Mouse (Mus musculus): ENCODE results near the gene H2-Q2. TPM values are rescaled to one million over a fixed set of nuclear protein-coding genes. Genes with fewer than 3 reads are reported as not detected.
"Not testable (repeated sequence)": the region's sequence is repeated elsewhere in the genome, so short reads cannot be mapped to it uniquely, and the experiment has no call there.

The H2-Q2 gene
- polyA plus RNA-seq (2016; fragmentation: Nextera tagmentation; extraction: Ambion mirVana) = 0.73 and 0.76 TPM in 2 replicates

DNA sequence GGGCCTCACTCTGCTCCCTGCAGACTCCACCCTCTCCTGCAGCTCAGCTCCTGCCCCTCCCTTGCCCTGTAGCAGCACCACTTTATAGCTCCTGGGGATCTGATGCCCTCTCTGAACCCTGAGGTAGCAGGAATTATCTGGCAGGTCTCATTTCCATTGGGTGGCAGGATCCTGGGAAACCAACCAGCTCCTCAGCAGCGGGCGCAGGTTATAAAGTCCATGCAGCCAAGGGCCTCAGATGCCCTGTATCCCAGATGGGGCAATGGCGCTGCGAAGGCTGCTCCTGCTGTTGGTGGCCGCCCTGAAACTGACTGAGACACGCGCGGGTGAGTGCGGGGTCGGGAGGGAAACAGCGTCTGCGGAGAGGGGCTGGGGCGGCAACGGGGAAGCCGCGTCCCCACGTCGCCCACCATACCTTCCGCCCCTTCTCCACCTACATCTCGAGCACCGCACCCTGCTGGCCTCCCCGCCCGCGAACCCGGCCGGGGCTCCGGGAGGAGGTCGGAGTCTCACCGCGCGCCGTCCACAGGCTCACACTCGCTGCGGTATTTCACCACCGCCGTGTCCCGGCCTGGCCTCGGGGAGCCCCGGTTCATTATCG lies at the start of gene H2-Q2:
H2-Q2 (plus strand) TSS at position 172 of the 601 bp plus-strand sequence.
- Histone ChIP-seq H3K36me3 (no peaks in the 10 kb centered on the region), H3K4me3 (peak within 1 kb of the TSS; percentile 55), H3K27ac (no peak within 1 kb of the TSS; the same call in 1 of the 2 replicates), H3K27me3 (ENCODE audit: insufficient read depth, poor library complexity, severe bottlenecking) (peaks cover 57% of the 10 kb centered on the region), H3K9me3 (no peaks in the 10 kb centered on the region), H3K4me1 (replicated peaks) (peaks cover 13% of the 10 kb centered on the region)
- DNase-seq (ENCODE audit: low spot score) = peak; percentile 27
- WGBS = 1% methylated on average over 40 of the region's 40 CpGs

DNA sequence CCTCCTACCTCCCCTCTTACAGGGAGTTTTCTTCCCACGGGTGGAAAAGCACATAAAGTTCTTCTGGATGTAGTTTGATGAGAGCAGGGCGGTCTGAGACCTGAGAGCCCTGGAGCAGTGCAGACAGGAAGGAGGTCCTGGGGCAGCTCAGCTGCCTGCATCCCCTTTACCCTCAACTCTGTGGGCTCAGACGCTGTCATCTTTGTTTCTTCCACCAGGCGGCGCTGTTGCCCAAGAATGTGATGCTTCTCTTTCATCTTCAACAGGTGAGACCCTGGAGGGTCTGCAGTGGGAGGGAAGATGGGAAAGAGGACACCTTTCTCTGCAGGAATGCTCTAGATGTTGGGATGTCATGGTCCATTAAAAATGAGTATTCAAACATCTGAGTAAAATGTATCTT lies 46.2 kb upstream of the H2-Q2 start:
- not testable (repeated sequence) for H3K4me3 ChIP-seq; H3K36me3 ChIP-seq; H3K27ac ChIP-seq; H3K4me1 ChIP-seq (replicated peaks); H3K27me3 ChIP-seq (ENCODE audit: insufficient read depth, poor library complexity, severe bottlenecking); H3K9me3 ChIP-seq
- 3% methylated on average over 5 of the region's 5 CpGs for WGBS
- DNase-seq (ENCODE audit: low spot score) = peak; percentile 41

- H3K4me3 ChIP-seq; H3K36me3 ChIP-seq; H3K27ac ChIP-seq; H3K9me3 ChIP-seq; DNase-seq (ENCODE audit: low spot score); H3K4me1 ChIP-seq (replicated peaks); H3K27me3 ChIP-seq (ENCODE audit: insufficient read depth, poor library complexity, severe bottlenecking): not testable (repeated sequence)
- WGBS = 85% methylated on average over 7 of the region's 7 CpGs
Observed at GRCm38 (mm10) chr17:35300261-35300945, 41.6 kb upstream of the H2-Q2 start.

GRCm38 (mm10) chr17:35301645-35302258 lies 40.3 kb upstream of the H2-Q2 start:
- H3K27ac ChIP-seq = no peak overlapping the region
- H3K36me3 ChIP-seq = no peaks in the 10 kb centered on the region
- peaks cover 6% of the 10 kb centered on the region; the same call in 1 of the 2 replicates for H3K9me3 ChIP-seq
- 0 out of 2 replicates have a peak overlapping the region, but pooled peaks have one; percentile 0 for H3K4me3 ChIP-seq
- no peaks in the 10 kb centered on the region; the same call in 1 of the 2 replicates for H3K27me3 ChIP-seq (ENCODE audit: insufficient read depth, poor library complexity, severe bottlenecking)
- 27% methylated on average over 13 of the region's 13 CpGs for WGBS
- no peaks in the 10 kb centered on the region for H3K4me1 ChIP-seq (replicated peaks)
- DNase-seq (ENCODE audit: low spot score) = peak; percentile 82

DNA sequence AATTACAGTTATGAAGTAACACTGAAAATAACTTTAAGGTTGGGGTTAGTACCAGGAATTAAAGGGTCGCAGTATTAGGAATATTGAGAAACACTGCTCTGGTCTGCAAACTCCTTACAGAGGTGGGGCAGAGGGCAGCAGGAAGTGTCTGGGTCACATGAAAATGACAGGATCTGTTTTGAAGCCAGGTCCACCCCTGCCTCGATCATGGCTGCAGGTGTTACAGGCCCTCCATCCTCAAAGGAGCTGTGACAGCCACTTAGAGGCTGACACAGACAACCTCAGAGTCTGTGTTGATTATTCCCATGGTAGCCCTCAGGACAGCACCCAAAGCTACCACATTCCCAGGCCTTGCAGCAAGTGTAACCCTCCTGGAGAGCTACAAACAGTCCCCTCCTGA lies 38.8 kb upstream of the H2-Q2 start:
- 84% methylated on average over 2 of the region's 2 CpGs for WGBS
- H3K9me3 ChIP-seq = peaks cover 6% of the 10 kb centered on the region; the same call in 1 of the 2 replicates
- no peak overlapping the region for H3K4me3 ChIP-seq
- peaks cover 9% of the 10 kb centered on the region; the same call in 1 of the 2 replicates for H3K27me3 ChIP-seq (ENCODE audit: insufficient read depth, poor library complexity, severe bottlenecking)
- H3K4me1 ChIP-seq (replicated peaks) = no peaks in the 10 kb centered on the region
- DNase-seq (ENCODE audit: low spot score) = no peak
- H3K27ac ChIP-seq = no peak overlapping the region
- no peaks in the 10 kb centered on the region for H3K36me3 ChIP-seq

DNA sequence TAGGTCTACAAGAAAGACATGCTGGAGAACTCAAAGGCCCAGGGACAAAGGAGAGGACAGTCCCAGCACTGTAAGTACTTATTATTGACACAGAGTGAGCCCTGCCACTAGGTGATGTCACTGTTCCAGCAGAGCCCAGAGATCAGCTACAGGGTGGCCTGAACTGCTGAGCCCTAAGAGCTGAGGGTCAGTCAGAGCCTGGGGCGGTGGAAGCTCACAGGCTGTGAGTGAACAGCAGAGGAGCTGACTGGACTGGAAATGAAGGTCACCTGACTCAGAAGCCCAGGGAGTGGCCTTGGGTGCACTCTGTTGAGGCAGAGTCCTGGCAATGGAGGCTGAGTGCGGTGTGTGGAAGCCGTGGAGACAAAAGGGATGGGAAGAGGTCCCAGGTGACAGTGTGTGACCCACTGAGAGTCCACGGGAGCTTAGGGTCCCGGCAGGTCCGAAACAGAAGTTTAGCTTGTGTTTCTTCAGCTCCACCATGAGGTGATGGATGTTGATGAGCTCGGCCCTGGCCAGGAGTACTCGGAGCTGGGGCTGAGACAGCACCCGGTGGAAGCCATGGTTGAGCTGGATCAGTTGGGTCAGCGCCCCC lies 38.2 kb upstream of the H2-Q2 start:
- no peaks in the 10 kb centered on the region for H3K36me3 ChIP-seq
- 87% methylated on average over 10 of the region's 10 CpGs for WGBS
- H3K4me3 ChIP-seq = no peak overlapping the region
- peaks cover 9% of the 10 kb centered on the region; the same call in 1 of the 2 replicates for H3K27me3 ChIP-seq (ENCODE audit: insufficient read depth, poor library complexity, severe bottlenecking)
- peaks cover 6% of the 10 kb centered on the region; the same call in 1 of the 2 replicates for H3K9me3 ChIP-seq
- H3K27ac ChIP-seq = no peak overlapping the region
- no peak for DNase-seq (ENCODE audit: low spot score)
- H3K4me1 ChIP-seq (replicated peaks) = no peaks in the 10 kb centered on the region

- Histone ChIP-seq H3K36me3 (no peaks in the 10 kb centered on the region), H3K9me3 (peaks cover 6% of the 10 kb centered on the region; the same call in 1 of the 2 replicates), H3K27ac (no peak overlapping the region), H3K27me3 (ENCODE audit: insufficient read depth, poor library complexity, severe bottlenecking) (peaks cover 9% of the 10 kb centered on the region; the same call in 1 of the 2 replicates), H3K4me3 (no peak overlapping the region), H3K4me1 (replicated peaks) (no peaks in the 10 kb centered on the region)
- WGBS = 83% methylated on average over 6 of the region's 6 CpGs
- DNase-seq (ENCODE audit: low spot score) = no peak
Observed at GRCm38 (mm10) chr17:35304478-35304877, 37.6 kb upstream of the H2-Q2 start.

GRCm38 (mm10) chr17:35304921-35305320 lies 37.1 kb upstream of the H2-Q2 start:
- not testable (repeated sequence) for H3K4me3 ChIP-seq; DNase-seq (ENCODE audit: low spot score); H3K27ac ChIP-seq; H3K4me1 ChIP-seq (replicated peaks); H3K36me3 ChIP-seq; H3K9me3 ChIP-seq
- peaks cover 11% of the 10 kb centered on the region; the same call in 1 of the 2 replicates for H3K27me3 ChIP-seq (ENCODE audit: insufficient read depth, poor library complexity, severe bottlenecking)
- WGBS = 79% methylated on average over 8 of the region's 8 CpGs

DNA sequence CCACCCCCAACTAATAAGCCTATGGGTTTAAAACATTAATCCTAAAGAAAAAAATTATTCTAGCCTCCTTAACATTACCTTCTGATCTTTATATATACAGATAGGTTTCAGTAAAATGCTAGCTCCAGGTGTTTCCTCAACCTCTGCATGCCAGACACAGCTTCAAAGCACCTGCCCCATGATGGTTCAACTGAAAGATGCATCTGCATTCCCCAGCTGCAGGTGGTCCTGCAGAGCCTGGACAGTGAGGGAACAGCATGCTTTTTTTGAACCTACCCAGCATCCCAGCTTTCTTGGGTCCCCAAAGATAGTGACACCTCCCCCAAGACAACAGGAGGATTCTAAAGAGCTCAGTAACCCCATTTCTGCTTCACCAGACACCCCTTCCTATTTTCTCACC lies 23.4 kb upstream of the H2-Q2 start:
- H3K27me3 ChIP-seq (ENCODE audit: insufficient read depth, poor library complexity, severe bottlenecking) = peaks cover 57% of the 10 kb centered on the region
- H3K9me3 ChIP-seq = no peaks in the 10 kb centered on the region

DNA sequence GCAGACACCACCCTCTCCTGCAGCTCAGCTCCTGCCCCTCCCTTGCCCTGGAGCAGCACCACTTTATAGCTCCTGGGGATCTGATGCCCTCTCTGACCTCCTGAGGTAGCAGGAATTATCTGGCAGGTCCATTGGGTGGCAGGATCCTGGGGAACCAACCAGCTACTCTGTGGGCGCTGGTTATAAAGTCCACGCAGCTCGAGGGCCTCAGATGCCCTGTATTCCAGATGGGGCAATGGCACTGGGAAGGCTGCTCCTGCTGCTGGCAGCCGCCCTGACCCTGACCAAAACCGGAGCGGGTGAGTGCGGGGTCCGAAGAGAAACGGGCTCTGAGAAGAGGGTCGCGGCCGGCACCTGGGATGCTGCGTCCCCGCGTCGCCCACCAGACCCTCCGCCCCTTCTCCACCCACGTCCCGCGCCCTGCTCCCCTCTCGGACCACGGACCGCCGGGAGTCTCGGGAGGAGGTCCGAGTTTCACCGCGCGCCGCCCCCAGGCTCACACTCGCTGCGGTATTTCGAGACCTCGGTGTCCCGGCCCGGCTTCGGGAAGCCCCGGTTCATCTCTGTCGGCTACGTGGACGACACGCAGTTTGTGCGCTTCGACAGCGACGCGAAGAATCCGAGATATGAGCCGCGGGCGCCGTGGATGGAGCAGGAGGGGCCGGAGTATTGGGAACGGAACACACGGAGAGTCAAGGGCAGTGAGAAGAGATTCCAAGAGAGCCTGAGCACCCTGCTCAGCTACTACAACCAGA lies 21.5 kb upstream of the H2-Q2 start, which contains the start of gene H2-Q1:
H2-Q1 (plus strand) TSS at position 79 of the 755 bp plus-strand sequence.
- H3K27ac ChIP-seq = no peak within 1 kb of the TSS
- peaks cover 11% of the 10 kb centered on the region for H3K4me1 ChIP-seq (replicated peaks)
- peak; percentile 17 for DNase-seq (ENCODE audit: low spot score)
- peaks cover 60% of the 10 kb centered on the region for H3K27me3 ChIP-seq (ENCODE audit: insufficient read depth, poor library complexity, severe bottlenecking)
- WGBS = 2% methylated on average over 55 of the region's 55 CpGs
- H3K36me3 ChIP-seq = no peaks in the 10 kb centered on the region
- H3K9me3 ChIP-seq = no peaks in the 10 kb centered on the region
- peak within 1 kb of the TSS; percentile 52 for H3K4me3 ChIP-seq

More for the DNA sequence above, 23.4 kb upstream of the H2-Q2 start:
- DNase-seq (ENCODE audit: low spot score) = no peak
- Histone ChIP-seq H3K4me1 (replicated peaks) (peaks cover 11% of the 10 kb centered on the region), H3K36me3 (no peaks in the 10 kb centered on the region), H3K27ac (no peak overlapping the region), H3K4me3 (no peak overlapping the region)

DNA sequence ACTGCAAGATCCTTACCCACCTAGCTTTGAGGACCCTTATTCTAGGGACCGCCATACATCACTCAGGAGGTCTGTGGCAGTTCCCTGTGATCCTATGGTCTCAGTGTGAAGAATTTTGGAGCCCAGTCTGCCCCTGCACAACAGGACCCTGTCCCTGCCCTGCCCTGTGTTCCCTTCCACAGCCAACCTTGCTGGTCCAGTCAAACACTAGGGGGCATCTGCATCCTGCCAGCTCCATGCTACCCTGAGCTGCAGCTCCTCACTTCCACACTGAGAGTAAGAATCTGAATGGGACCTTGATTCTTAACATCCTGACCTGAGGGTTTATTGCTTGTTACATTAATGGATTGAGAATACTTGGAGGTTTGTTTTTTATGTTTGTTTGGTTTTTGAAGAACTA lies 16.9 kb upstream of the H2-Q2 start:
- H3K4me1 ChIP-seq (replicated peaks) = peaks cover 11% of the 10 kb centered on the region
- not testable (repeated sequence) for H3K9me3 ChIP-seq; H3K36me3 ChIP-seq; H3K27ac ChIP-seq; H3K4me3 ChIP-seq; DNase-seq (ENCODE audit: low spot score)
- WGBS = 45% methylated on average over 1 of the region's 1 CpGs
- peaks cover 39% of the 10 kb centered on the region for H3K27me3 ChIP-seq (ENCODE audit: insufficient read depth, poor library complexity, severe bottlenecking)

GRCm38 (mm10) chr17:35326000-35326399 lies 16.0 kb upstream of the H2-Q2 start:
- not testable (repeated sequence) for H3K4me3 ChIP-seq; H3K9me3 ChIP-seq; H3K4me1 ChIP-seq (replicated peaks); DNase-seq (ENCODE audit: low spot score); H3K27ac ChIP-seq; H3K36me3 ChIP-seq
- H3K27me3 ChIP-seq (ENCODE audit: insufficient read depth, poor library complexity, severe bottlenecking) = peaks cover 30% of the 10 kb centered on the region

Data from hindbrain, embryonic 10.5 days (tissue).